Mouse (Mus musculus) G1E (cell line): Measurements from ENCODE around the gene Qser1.

Experiments
- CTCF ChIP-seq: IDR thresholded peaks from 2 replicates; pipeline ENCODE4 v1.5.1; 2012; ENCODE audit warnings: low read depth, low read length, inconsistent platforms, mixed read lengths
- GATA1 ChIP-seq: IDR thresholded peaks from 2 replicates; pipeline ENCODE4 v1.6.1; 2012; ENCODE audit warnings: borderline replicate concordance, low read length, inconsistent platforms, mixed read lengths

GRCm38 (mm10) chr2:104849276-104849990 is 32.9 kb upstream of the Qser1 start, which contains the start of gene Prrg4:
- TF ChIP-seq CTCF (no peak), GATA1 (no peak)
